Mouse (Mus musculus): ENCODE results near the gene Efs. TPM values are rescaled to one million over a fixed set of nuclear protein-coding genes. Genes with fewer than 3 reads are reported as not detected.

Gene Efs
- polyA plus RNA-seq, 1 experiment: 48.3 TPM

GRCm38 (mm10) chr14:54894296-54895151 is 31.4 kb downstream of the Efs start:
- peak overlapping the region; percentile 98 for H3K4me3 ChIP-seq (ENCODE audit: low read depth, low read length)
- peak overlapping the region; percentile 100 for H3K9ac ChIP-seq (ENCODE audit: low read depth, poor library complexity, severe bottlenecking)
- peaks cover 34% of the 10 kb centered on the region for H3K36me3 ChIP-seq (ENCODE audit: control insufficient read depth, insufficient read depth, low read length, poor library complexity, severe bottlenecking)
- no peaks in the 10 kb centered on the region for H3K9me3 ChIP-seq (replicated peaks; ENCODE audit: control insufficient read depth, insufficient read depth, low read length, poor library complexity, severe bottlenecking)
- no peak for TF ChIP-seq CTCF (IDR thresholded peaks at IDR 0.05; ENCODE audit: low read depth, low read length)
- TF ChIP-seq EP300 (IDR thresholded peaks at IDR 0.05; ENCODE audit: insufficient read depth, low read depth, low read length): no peak
- no peak for TF ChIP-seq POLR2A (IDR thresholded peaks at IDR 0.05; ENCODE audit: insufficient read depth, low read length)
- H3K27ac ChIP-seq (ENCODE audit: insufficient read depth, low read length): peak overlapping the region; percentile 53; the same call in 1 of the 2 replicates
- H3K4me1 ChIP-seq (ENCODE audit: control insufficient read depth, insufficient read depth, low read length): peaks cover 2% of the 10 kb centered on the region
- no peaks in the 10 kb centered on the region for H3K27me3 ChIP-seq (ENCODE audit: control insufficient read depth, insufficient read depth, low read length, poor library complexity, severe bottlenecking)

- Histone ChIP-seq H3K27me3 (ENCODE audit: control insufficient read depth, insufficient read depth, low read length, poor library complexity, severe bottlenecking) (no peaks in the 10 kb centered on the region), H3K4me1 (ENCODE audit: control insufficient read depth, insufficient read depth, low read length) (peaks cover 2% of the 10 kb centered on the region), H3K9me3 (replicated peaks; ENCODE audit: control insufficient read depth, insufficient read depth, low read length, poor library complexity, severe bottlenecking) (no peaks in the 10 kb centered on the region), H3K36me3 (ENCODE audit: control insufficient read depth, insufficient read depth, low read length, poor library complexity, severe bottlenecking) (peaks cover 31% of the 10 kb centered on the region), H3K27ac (ENCODE audit: insufficient read depth, low read length) (peak overlapping the region; percentile 57), H3K4me3 (ENCODE audit: low read depth, low read length) (peak overlapping the region; percentile 57), H3K9ac (ENCODE audit: low read depth, poor library complexity, severe bottlenecking) (peak overlapping the region; percentile 100)
- TF ChIP-seq CTCF (IDR thresholded peaks at IDR 0.05; ENCODE audit: low read depth, low read length) (no peak), POLR2A (IDR thresholded peaks at IDR 0.05; ENCODE audit: insufficient read depth, low read length) (peak; percentile 83), EP300 (IDR thresholded peaks at IDR 0.05; ENCODE audit: insufficient read depth, low read depth, low read length) (no peak)
Observed at GRCm38 (mm10) chr14:54893651-54894181, 32.2 kb downstream of the Efs start.

DNA sequence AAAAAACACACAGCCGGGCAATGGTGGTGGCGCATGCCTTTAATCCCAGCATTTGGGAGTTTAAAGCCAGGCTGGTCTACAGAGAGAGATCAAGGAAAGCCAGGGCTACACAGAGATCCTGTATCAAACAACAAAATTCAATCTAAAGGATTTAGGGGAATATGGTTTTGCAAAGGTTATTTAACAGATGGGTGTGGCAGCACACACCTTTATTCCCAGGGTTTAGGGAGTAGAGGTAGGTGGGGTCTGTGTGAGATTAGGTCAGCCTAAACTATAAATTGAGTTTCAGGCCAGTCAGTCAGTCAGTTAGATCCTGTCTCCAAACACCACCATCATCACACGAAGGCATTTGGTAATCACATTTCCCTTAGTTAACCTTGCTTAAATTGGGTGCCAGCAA is 33.7 kb downstream of the Efs start, which contains the start of gene Pabpn1:
Gene Pabpn1, plus strand, starts transcription at position 301 of the 400 bp plus-strand sequence.
- H3K36me3 ChIP-seq (ENCODE audit: control insufficient read depth, insufficient read depth, low read length, poor library complexity, severe bottlenecking): peaks cover 19% of the 10 kb centered on the region
- TF ChIP-seq EP300 (IDR thresholded peaks at IDR 0.05; ENCODE audit: insufficient read depth, low read depth, low read length) (no peak), CTCF (IDR thresholded peaks at IDR 0.05; ENCODE audit: low read depth, low read length) (no peak), POLR2A (IDR thresholded peaks at IDR 0.05; ENCODE audit: insufficient read depth, low read length) (no peak)
- no peaks in the 10 kb centered on the region for H3K27me3 ChIP-seq (ENCODE audit: control insufficient read depth, insufficient read depth, low read length, poor library complexity, severe bottlenecking)
- peak within 1 kb of the TSS; percentile 47 for H3K4me3 ChIP-seq (ENCODE audit: low read depth, low read length)
- H3K27ac ChIP-seq (ENCODE audit: insufficient read depth, low read length): peak within 1 kb of the TSS; percentile 69
- H3K9ac ChIP-seq (ENCODE audit: low read depth, poor library complexity, severe bottlenecking): peak within 1 kb of the TSS; percentile 47
- H3K4me1 ChIP-seq (ENCODE audit: control insufficient read depth, insufficient read depth, low read length): peaks cover 2% of the 10 kb centered on the region
- no peaks in the 10 kb centered on the region for H3K9me3 ChIP-seq (replicated peaks; ENCODE audit: control insufficient read depth, insufficient read depth, low read length, poor library complexity, severe bottlenecking)

- no peaks in the 10 kb centered on the region for H3K9me3 ChIP-seq (replicated peaks; ENCODE audit: control insufficient read depth, insufficient read depth, low read length, poor library complexity, severe bottlenecking)
- TF ChIP-seq EP300 (IDR thresholded peaks at IDR 0.05; ENCODE audit: insufficient read depth, low read depth, low read length) (no peak), POLR2A (IDR thresholded peaks at IDR 0.05; ENCODE audit: insufficient read depth, low read length) (no peak), CTCF (IDR thresholded peaks at IDR 0.05; ENCODE audit: low read depth, low read length) (no peak)
- no peak overlapping the region for H3K4me3 ChIP-seq (ENCODE audit: low read depth, low read length)
- H3K36me3 ChIP-seq (ENCODE audit: control insufficient read depth, insufficient read depth, low read length, poor library complexity, severe bottlenecking): no peaks in the 10 kb centered on the region
- no peaks in the 10 kb centered on the region for H3K4me1 ChIP-seq (ENCODE audit: control insufficient read depth, insufficient read depth, low read length)
- no peak overlapping the region for H3K9ac ChIP-seq (ENCODE audit: low read depth, poor library complexity, severe bottlenecking)
- no peak overlapping the region for H3K27ac ChIP-seq (ENCODE audit: insufficient read depth, low read length)
- no peaks in the 10 kb centered on the region for H3K27me3 ChIP-seq (ENCODE audit: control insufficient read depth, insufficient read depth, low read length, poor library complexity, severe bottlenecking)
Observed at GRCm38 (mm10) chr14:54885309-54885708, 40.6 kb downstream of the Efs start.

DNA sequence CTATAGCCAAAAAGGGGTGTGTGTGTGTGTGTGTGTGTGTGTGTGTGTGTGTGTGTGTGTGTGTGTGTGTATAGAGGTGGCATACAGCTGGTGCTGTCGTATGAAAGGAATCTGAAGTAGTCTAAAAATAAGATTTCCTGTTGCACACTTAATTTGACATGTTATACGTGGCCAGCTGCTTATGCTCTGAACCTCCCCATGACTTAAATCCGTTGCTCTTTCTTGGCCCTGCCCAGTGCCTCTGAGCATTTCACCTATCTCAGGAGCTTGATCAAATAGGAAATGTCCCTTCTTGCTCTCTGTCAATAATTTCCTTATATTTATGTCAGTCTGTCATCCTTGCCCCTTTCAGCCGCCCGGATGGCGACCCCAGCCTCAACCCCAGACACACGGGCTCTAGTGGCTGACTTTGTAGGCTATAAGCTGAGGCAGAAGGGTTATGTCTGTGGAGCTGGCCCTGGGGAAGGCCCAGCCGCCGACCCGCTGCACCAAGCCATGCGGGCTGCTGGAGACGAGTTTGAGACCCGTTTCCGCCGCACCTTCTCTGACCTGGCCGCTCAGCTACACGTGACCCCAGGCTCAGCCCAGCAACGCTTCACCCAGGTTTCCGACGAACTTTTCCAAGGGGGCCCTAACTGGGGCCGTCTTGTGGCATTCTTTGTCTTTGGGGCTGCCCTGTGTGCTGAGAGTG is 41.8 kb downstream of the Efs start:
- H3K27ac ChIP-seq (ENCODE audit: insufficient read depth, low read length): no peak overlapping the region
- H3K36me3 ChIP-seq (ENCODE audit: control insufficient read depth, insufficient read depth, low read length, poor library complexity, severe bottlenecking): no peaks in the 10 kb centered on the region

More for the DNA sequence above, 41.8 kb downstream of the Efs start:
- Histone ChIP-seq H3K4me1 (ENCODE audit: control insufficient read depth, insufficient read depth, low read length) (no peaks in the 10 kb centered on the region), H3K4me3 (ENCODE audit: low read depth, low read length) (peak overlapping the region; percentile 86), H3K9me3 (replicated peaks; ENCODE audit: control insufficient read depth, insufficient read depth, low read length, poor library complexity, severe bottlenecking) (no peaks in the 10 kb centered on the region), H3K9ac (ENCODE audit: low read depth, poor library complexity, severe bottlenecking) (peak overlapping the region; percentile 81), H3K27me3 (ENCODE audit: control insufficient read depth, insufficient read depth, low read length, poor library complexity, severe bottlenecking) (no peaks in the 10 kb centered on the region)
- TF ChIP-seq CTCF (IDR thresholded peaks at IDR 0.05; ENCODE audit: low read depth, low read length): no peak
- no peak for TF ChIP-seq EP300 (IDR thresholded peaks at IDR 0.05; ENCODE audit: insufficient read depth, low read depth, low read length)
- TF ChIP-seq POLR2A (IDR thresholded peaks at IDR 0.05; ENCODE audit: insufficient read depth, low read length): no peak
